Mouse (Mus musculus) forebrain, embryonic 14.5 days (tissue): ENCODE measurements around the gene Per2. TPM values are rescaled to one million over a fixed set of nuclear protein-coding genes. Genes with fewer than 3 reads are reported as not detected.

Experiments
- ATAC-seq: fragments of 200-750 bp; cut with Nextera tagmentation; 2 replicates; pipeline ENCODE4 v1.8.0; 2017; ENCODE audit warnings: mild to moderate bottlenecking, moderate library complexity
- DNase-seq: peaks from one replicate; pipeline ENCODE4 v3.0.0-alpha.2; 2015; ENCODE audit warnings: low spot score
- H3K27ac ChIP-seq: fragments of 300-500 bp; sonication (generic); 2 replicates; pipeline ENCODE4 v1.5.1; 2014; ENCODE audit warnings: low read depth, mild to moderate bottlenecking, control low read depth, low read length, moderate library complexity
- H3K27me3 ChIP-seq: fragments of 300-500 bp; sonication (generic); replicated peaks from 2 replicates; pipeline ENCODE4 v1.6.1; 2014; ENCODE audit warnings: low read length, control low read depth, mixed read lengths; ENCODE audit not compliant: control insufficient read depth, insufficient read depth
- H3K36me3 ChIP-seq: fragments of 300-500 bp; sonication (generic); 2 replicates; pipeline ENCODE4 v1.6.1; 2014; ENCODE audit warnings: low read length, control low read depth; ENCODE audit not compliant: control insufficient read depth, insufficient read depth
- H3K4me1 ChIP-seq: fragments of 300-500 bp; sonication (generic); 2 replicates; pipeline ENCODE4 v1.6.1; 2014; ENCODE audit warnings: antibody characterized with exemption, low read length, control low read depth; ENCODE audit not compliant: control insufficient read depth, insufficient read depth
- H3K4me2 ChIP-seq: fragments of 300-500 bp; sonication (generic); 2 replicates; pipeline ENCODE4 v1.6.1; 2014; ENCODE audit warnings: mild to moderate bottlenecking, control low read depth, low read length
- H3K4me3 ChIP-seq: fragments of 300-500 bp; sonication (generic); 2 replicates; pipeline ENCODE4 v1.5.1; 2014; ENCODE audit warnings: low read depth, low read length, control low read depth
- H3K9ac ChIP-seq: fragments of 300-500 bp; sonication (generic); 2 replicates; pipeline ENCODE4 v1.6.1; 2014; ENCODE audit warnings: mild to moderate bottlenecking, low read length, control low read depth, moderate library complexity
- H3K9me3 ChIP-seq: fragments of 300-500 bp; sonication (generic); replicated peaks from 2 replicates; pipeline ENCODE4 v1.6.1; 2016; ENCODE audit warnings: low read length, control low read depth, mixed read lengths; ENCODE audit not compliant: control insufficient read depth
- WGBS: fragments of 180-500 bp; shearing (Covaris S2); extraction: QIAGEN DNeasy Blood & Tissue Kit; methylation state at CpG from one replicate; pipeline ENCODE4 v1.1.7; 2014; 5-methylcytosine and 5-hydroxymethylcytosine counted together
- polyA plus RNA-seq: library from polyadenylated mRNA; unstranded; fragments of >200 nt; fragmentation: Nextera tagmentation; extraction: Ambion mirVana; gene quantifications from 2 replicates; pipeline ENCODE4 v1.2.1, GENCODE M21; 2014

Gene Per2
- 2.6 and 4.5 TPM in 2 replicates for polyA plus RNA-seq

DNA sequence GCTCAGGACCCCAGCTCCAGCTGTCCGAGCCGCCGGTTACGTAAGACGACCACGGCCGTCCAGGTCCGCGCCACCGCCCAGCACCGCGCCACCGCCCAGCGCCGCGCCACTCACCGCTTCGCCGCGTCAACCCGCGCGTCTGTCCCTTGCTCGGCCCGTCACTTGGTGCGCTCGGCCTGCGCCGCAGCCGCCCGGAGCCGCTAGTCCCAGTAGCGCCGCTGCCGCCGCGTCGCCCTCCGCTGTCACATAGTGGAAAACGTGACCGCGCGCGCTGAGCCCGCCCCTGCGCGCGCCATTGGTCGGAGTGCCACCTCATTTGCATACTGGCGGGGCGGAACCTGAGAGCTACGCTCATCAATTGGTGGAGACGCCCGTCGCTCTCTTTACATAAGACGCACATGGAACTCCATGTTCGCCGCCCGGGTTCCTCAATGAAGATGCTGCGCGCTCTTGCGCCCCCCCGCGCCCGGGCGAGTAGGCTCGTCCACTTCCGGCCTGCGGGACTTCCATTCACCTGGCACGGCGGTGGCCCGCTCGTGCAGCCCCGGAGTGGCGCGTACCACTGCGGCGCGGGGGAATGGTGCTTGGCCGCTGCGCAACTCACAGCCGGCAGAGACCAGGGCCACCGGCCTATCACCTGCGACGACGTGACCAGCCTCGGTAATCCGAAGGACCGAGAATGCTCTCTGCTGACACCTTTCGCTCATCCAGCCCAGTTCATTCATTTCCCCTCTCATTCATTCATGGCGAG lies at the start of gene Per2:
TSS of gene Per2 (minus strand) at position 266 of the 751 bp plus-strand sequence.
- Histone ChIP-seq H3K4me1 (peaks cover 24% of the 10 kb centered on the region), H3K27ac (peak within 1 kb of the TSS; percentile 54; the same call in 1 of the 2 replicates), H3K9ac (peak within 1 kb of the TSS; percentile 64), H3K4me3 (peak within 1 kb of the TSS; percentile 66), H3K36me3 (no peaks in the 10 kb centered on the region), H3K4me2 (peak within 1 kb of the TSS; percentile 74), H3K27me3 (no peaks in the 10 kb centered on the region), H3K9me3 (no peaks in the 10 kb centered on the region)
- under 1% methylated on average over 91 of the region's 91 CpGs for WGBS
- ATAC-seq = peak; percentile 97
- DNase-seq = peak; percentile 100

DNA sequence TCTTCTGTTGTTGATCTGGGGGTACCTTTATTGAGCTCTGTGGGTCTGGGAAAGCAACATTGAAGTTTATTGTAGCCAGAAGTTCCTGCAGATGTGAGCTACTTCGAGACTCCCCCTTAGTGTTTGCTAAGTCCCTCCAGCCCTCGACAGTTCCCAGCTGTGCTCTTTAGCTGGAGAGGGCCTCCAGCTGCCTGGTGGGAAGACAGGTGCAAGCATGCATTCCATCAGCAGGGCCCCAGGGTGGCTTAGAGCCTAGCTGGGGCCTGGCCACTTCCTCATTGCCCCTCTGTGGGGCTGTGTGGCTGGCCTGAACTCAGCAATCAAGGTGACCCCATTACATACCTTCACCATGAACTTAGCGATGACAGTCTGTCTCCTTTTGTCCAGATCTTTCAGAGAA lies 45.5 kb upstream of the Per2 start:
- Histone ChIP-seq H3K9ac (no peak overlapping the region), H3K4me3 (no peak overlapping the region), H3K27me3 (no peaks in the 10 kb centered on the region), H3K36me3 (peaks cover 70% of the 10 kb centered on the region), H3K4me1 (no peaks in the 10 kb centered on the region), H3K9me3 (no peaks in the 10 kb centered on the region), H3K27ac (no peak overlapping the region), H3K4me2 (no peak overlapping the region)
- WGBS = 85% methylated on average over 3 of the region's 3 CpGs
- DNase-seq (no peak), ATAC-seq (no peak)

DNA sequence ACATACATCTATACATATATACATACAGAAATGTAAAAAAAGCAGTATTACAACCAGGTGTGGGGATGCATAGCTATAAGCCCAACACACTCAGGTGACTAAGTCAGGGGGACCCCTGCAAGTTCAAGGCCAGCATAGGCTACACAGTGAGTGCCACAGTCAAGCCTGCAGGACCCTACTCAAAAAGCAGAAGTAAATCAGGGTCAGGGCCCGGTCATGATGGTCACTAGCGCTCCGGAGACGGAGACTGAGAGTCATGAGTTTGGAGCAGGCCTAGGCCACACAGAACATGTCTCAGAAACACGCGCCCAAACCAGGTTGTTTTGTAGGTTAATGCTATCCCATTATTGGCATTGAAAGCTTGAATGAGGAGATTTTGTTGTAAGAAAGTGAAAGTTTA lies 39.5 kb upstream of the Per2 start:
- DNase-seq (no peak), ATAC-seq (no peak)
- Histone ChIP-seq H3K27me3 (no peaks in the 10 kb centered on the region), H3K4me1 (peaks cover 9% of the 10 kb centered on the region), H3K4me3 (no peak overlapping the region), H3K9ac (no peak overlapping the region), H3K4me2 (no peak overlapping the region), H3K27ac (no peak overlapping the region), H3K9me3 (no peaks in the 10 kb centered on the region), H3K36me3 (peaks cover 34% of the 10 kb centered on the region)
- WGBS = 95% methylated on average over 6 of the region's 6 CpGs

GRCm38 (mm10) chr1:91495321-91495720 lies 36.2 kb upstream of the Per2 start:
- H3K9ac ChIP-seq = peak overlapping the region; percentile 87
- WGBS = 58% methylated on average over 5 of the region's 5 CpGs
- no peaks in the 10 kb centered on the region for H3K27me3 ChIP-seq
- peak overlapping the region; percentile 78 for H3K4me2 ChIP-seq
- H3K36me3 ChIP-seq = peaks cover 5% of the 10 kb centered on the region; the same call in 1 of the 2 replicates
- H3K4me3 ChIP-seq = peak overlapping the region; percentile 84
- peaks cover 9% of the 10 kb centered on the region for H3K4me1 ChIP-seq
- H3K9me3 ChIP-seq = no peaks in the 10 kb centered on the region
- DNase-seq (no peak), ATAC-seq (no peak; the same call in 1 of the 2 replicates)
- no peak overlapping the region for H3K27ac ChIP-seq

GRCm38 (mm10) chr1:91494457-91495140 lies 35.5 kb upstream of the Per2 start, which contains the start of gene Traf3ip1:
TSS of gene Traf3ip1 (plus strand) at chr1:91494647.
- H3K27me3 ChIP-seq = no peaks in the 10 kb centered on the region

DNA sequence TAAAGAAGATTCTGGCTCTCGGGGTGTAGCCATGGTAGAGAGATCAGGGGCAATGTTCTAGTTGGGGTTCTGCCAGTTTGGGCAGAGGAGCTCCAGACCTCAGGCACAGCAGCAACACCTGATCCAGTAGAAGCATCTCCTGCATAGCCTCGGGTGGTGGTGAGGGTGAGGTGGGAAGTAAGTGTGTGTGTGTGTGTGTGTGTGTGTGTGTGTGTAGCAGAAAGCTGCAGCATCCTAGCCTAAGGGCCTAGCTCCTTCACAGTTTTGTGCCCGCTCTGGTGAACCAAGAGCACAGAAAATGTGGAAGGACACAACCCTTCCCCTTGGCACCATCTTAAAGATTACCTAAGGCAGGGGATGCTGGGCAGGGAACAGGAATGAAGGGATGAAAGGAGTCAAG lies 34.8 kb upstream of the Per2 start:
- Histone ChIP-seq H3K9me3 (no peaks in the 10 kb centered on the region), H3K9ac (peak overlapping the region; percentile 87), H3K4me1 (peaks cover 9% of the 10 kb centered on the region), H3K27ac (no peak overlapping the region), H3K36me3 (no peaks in the 10 kb centered on the region), H3K4me2 (peak overlapping the region; percentile 78), H3K4me3 (peak overlapping the region; percentile 84), H3K27me3 (no peaks in the 10 kb centered on the region)
- peak; percentile 16; the same call in 1 of the 2 replicates for ATAC-seq
- no peak for DNase-seq
- WGBS = 46% methylated on average over 3 of the region's 3 CpGs

More at GRCm38 (mm10) chr1:91494457-91495140, 35.5 kb upstream of the Per2 start, which contains the start of gene Traf3ip1:
- peak within 1 kb of the TSS; percentile 87 for H3K9ac ChIP-seq
- peak within 1 kb of the TSS; percentile 84 for H3K4me3 ChIP-seq
- no peaks in the 10 kb centered on the region for H3K9me3 ChIP-seq
- H3K4me2 ChIP-seq = peak within 1 kb of the TSS; percentile 78
- ATAC-seq = peak; percentile 100
- DNase-seq = peak; percentile 95
- no peak within 1 kb of the TSS for H3K27ac ChIP-seq
- H3K36me3 ChIP-seq = no peaks in the 10 kb centered on the region
- peaks cover 9% of the 10 kb centered on the region for H3K4me1 ChIP-seq
- under 1% methylated on average over 72 of the region's 79 CpGs for WGBS

DNA sequence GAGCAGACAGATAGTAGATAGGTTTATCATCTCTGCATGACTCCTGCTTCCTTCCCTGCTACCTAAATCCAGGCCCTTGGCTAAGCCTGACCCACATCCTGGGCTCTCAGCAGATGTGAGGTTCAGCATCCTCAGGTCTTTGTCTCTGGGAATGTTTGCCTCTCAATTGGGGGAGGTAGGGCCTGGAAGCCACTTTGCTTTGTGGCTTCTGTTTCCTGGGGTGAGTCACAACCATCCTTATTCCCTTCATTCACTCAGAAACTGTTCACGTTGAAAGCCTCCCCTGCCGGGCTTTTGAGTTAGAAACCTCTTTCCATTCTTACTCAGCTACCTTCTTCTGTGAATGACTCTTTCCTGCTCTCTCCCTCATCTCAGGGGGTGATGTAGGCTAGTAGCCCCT lies 33.6 kb upstream of the Per2 start:
- WGBS = 7% methylated on average over 2 of the region's 2 CpGs
- H3K27me3 ChIP-seq = no peaks in the 10 kb centered on the region
- H3K4me2 ChIP-seq = no peak overlapping the region
- DNase-seq (no peak), ATAC-seq (no peak)
- H3K9ac ChIP-seq = no peak overlapping the region
- H3K27ac ChIP-seq = no peak overlapping the region
- H3K9me3 ChIP-seq = no peaks in the 10 kb centered on the region
- no peaks in the 10 kb centered on the region for H3K36me3 ChIP-seq
- no peak overlapping the region for H3K4me3 ChIP-seq
- H3K4me1 ChIP-seq = peaks cover 9% of the 10 kb centered on the region

DNA sequence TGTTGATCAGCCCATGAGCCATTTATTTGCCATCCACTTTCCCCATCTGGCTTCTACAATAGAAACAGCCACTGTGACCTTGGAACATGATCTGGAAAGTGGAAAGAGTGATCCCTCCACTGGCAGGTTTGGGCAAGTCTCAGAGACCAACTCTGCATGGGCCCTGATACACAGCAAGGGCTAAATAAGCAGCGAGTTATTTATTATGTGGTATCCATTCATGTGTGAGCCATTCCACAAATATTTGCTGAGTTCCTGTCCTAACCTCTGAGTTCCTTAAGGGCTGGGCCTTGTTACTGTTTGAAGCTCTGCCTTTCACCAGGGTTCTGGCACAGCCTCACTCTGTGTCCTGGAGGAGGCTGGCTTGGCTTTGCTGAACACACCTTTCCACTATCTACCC lies 31.2 kb upstream of the Per2 start:
- H3K4me3 ChIP-seq = no peak overlapping the region

DNA sequence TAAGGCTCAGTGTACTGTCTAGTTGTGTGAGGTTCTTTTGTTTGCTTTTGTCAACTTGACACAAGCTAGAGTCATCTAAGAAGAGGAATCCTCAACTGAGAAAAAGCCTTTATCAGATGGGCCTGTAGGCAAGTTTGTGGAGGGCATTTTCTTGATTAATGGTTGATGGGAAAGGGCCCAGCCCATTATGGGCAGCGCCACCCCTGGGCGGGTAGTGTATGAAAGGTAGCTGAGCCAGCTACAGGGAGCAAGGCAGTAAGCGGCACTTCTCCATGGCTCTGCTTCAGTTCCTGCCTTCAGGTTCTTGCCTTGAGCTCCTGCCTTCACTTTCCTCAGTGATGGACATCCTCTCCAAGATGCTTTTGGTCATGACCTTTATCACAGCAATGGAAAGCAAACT lies 27.0 kb upstream of the Per2 start:
- H3K27me3 ChIP-seq = no peaks in the 10 kb centered on the region
- WGBS = 83% methylated on average over 3 of the region's 3 CpGs
- no peak for ATAC-seq

More for the DNA sequence above, 31.2 kb upstream of the Per2 start:
- DNase-seq = no peak
- no peak overlapping the region for H3K27ac ChIP-seq
- no peaks in the 10 kb centered on the region for H3K36me3 ChIP-seq
- no peaks in the 10 kb centered on the region for H3K27me3 ChIP-seq
- no peaks in the 10 kb centered on the region for H3K9me3 ChIP-seq
- 58% methylated on average over 1 of the region's 1 CpGs for WGBS
- no peak for ATAC-seq
- H3K9ac ChIP-seq = no peak overlapping the region
- H3K4me1 ChIP-seq = peaks cover 3% of the 10 kb centered on the region
- H3K4me2 ChIP-seq = no peak overlapping the region

More for the DNA sequence above, 27.0 kb upstream of the Per2 start:
- Histone ChIP-seq H3K4me3 (no peak overlapping the region), H3K9ac (no peak overlapping the region), H3K27ac (no peak overlapping the region), H3K4me2 (no peak overlapping the region), H3K4me1 (no peaks in the 10 kb centered on the region), H3K9me3 (no peaks in the 10 kb centered on the region), H3K36me3 (no peaks in the 10 kb centered on the region)
- DNase-seq = no peak
